Mouse (Mus musculus) c-Kit-positive CD71-negative TER-119-negative erythroid progenitor cells, embryonic 14.5 days (primary cell): ENCODE results near the gene Zbtb8b.
"Not testable (repeated sequence)": the region's sequence is repeated elsewhere in the genome, so short reads cannot be mapped to it uniquely, and the experiment has no call there.

Source experiments
- DNase-seq: peaks from one replicate; pipeline ENCODE4 v3.0.0-alpha.2; 2013; ENCODE audit warnings: low read depth

Gene Zbtb8b

DNA sequence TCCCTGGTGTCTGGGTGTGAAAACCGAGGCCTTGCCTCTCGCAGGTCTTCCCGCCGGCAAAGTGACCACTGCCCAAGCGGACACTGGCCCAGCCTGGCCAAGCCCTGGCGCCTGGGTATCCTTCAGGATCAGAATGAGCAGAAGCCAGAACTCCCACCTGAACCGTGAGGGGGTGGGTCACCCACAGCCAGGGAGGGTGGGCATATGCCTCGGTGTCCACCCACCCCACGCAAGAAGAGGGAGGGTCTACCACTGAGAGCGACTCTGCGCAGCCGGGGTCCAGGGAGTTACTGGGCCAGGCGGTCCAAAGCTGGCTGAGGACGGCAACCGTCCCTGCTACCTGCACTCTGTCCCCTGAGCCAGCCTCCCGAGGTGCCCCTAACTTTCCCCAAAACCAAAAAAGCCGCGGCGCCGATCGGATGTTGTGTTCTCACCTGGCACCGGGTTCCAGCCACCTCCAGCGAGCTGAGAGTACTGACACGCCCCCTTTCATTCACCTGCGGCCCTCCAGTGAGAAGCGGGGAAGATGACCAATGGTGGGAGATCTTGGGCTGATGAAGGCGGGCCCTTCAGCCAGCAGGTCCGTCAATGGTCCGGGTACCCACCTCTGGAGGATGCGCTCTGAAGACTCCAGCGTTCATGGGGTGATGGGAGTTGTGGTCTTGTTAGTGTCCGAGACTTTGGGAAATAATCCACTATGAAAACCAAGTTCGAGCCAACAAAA, at the start of gene Zbtb8b:
Gene Zbtb8b, minus strand, starts transcription at position 514 of the 724 bp plus-strand sequence.
- no peak for DNase-seq

DNA sequence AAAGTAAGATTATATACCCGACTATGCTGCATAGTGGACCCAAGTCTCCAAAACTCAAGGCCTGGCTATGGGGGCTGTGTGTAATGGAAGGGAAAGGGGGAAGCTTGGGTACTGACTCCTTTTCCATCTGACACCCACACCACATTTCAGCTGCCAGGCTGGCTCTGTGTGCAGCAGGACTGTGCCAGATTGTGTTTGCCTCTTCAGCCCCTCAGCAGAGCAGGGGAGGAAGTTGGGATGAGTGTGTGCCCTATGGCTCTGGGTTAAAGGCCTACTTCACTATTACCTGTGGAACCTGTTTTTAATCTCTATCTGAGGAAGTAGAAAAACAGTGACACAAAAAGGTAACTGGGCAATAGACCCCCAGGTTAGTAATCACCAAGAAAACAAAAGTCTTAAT, 40.4 kb upstream of the Zbtb8b start:
- no peak for DNase-seq

DNA sequence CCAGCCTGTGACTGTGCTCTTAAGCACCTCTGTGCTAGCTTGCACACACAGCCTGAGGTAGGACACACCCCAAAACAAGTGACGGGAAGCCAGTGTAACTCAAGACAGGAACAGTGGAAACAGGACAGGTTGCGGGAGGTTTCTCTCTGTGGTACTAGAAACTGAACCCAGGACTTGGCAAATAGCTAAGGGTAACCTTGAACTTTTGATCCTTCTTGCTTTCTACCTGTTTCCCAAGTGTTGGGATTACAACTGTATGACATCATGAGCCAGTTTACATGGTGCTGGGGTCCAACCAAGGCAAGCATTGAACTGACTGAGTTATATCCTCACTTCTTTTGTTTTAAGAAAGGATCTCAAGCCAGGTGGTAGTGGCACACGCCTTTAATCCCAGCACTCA, 39.2 kb upstream of the Zbtb8b start:
- DNase-seq = no peak

DNA sequence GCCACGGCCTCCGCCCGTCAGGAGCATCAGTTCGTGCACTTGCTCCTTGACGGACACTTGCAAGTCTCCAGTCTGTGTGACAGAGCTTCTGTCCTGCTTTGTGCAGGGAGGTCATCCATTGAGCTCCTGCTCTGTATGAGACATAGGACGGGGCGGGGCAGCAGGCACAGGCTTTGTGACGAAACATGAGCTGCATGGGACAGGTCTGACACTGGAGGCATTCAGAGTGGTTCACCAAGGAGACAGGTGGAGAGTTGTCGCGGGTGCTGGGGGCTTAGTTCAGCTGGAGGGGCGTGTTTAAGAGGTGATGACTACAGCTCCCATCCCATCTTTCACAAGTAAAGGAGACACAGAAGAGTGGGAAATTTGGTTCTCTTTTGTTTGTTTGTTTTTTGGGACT, 35.4 kb upstream of the Zbtb8b start:
- DNase-seq = no peak

DNA sequence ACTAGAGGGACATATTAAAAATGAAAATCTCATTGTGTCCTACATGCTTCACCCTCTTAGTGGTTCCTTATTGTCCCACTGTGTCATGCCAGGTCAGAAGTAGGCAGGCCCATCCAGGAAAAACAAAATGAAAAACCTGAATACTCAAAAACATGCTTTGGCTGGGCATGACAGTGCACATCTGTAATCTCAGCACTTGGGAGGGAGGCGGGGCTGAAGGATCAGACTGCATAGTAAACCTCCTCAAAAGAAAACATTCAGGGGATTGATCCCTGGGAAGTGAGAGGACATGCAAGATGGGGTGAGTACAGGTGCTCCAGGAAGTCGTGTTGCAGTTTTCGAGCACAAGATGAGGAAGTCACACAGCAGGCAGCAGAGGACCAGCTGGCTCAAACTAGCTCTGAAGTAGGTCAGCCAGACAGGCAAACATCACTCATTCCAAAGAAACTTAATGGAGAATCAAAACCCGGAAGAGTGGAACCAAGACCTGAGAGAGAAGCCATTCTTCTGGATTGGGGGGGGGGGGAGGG, 23.7 kb upstream of the Zbtb8b start:
- no peak for DNase-seq

DNA sequence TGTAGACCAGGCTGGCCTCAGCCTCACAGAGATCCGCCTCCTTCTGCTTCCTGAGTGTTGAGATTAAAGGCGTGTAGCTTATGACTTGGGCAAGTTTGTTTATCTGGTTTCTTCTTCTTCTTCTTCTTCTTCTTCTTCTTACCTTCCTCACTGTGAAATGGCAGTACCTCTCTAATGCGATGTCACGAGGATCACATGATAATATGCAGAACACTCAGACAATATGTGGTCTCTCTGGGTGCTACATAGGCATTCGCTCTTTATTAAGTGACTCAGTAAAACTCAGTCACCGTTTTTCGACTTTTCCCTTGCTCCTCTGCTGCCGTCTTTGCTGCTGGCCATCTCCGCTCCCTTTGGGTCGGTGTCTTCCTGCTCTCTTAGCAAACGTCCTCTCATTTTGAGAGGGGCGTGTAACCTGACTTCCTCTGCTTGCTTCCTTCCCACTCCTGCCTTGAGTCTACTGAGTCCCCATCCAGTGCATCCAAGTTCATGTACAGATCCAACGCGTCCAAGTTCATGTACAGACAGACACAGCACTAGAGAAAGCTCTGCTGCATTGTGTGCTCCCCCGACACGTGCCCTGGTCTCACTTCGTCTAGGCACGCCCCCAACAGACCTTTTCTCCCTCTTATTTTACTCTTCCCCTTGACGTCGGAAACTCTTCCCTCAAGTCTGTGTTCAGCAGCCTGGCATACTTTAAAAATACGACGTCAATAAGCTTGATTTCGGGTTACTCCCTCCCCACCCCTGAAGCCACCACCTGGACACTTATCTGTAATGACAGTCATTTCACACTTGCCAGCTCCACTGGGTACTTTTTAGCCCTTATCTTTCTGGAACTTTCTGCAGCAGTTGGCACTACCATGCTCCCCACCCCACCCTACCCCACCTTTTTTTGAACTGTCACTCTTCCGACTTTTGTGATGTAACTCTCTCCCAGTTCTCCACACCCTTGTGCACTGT, 22.7 kb upstream of the Zbtb8b start:
- DNase-seq = no peak

DNA sequence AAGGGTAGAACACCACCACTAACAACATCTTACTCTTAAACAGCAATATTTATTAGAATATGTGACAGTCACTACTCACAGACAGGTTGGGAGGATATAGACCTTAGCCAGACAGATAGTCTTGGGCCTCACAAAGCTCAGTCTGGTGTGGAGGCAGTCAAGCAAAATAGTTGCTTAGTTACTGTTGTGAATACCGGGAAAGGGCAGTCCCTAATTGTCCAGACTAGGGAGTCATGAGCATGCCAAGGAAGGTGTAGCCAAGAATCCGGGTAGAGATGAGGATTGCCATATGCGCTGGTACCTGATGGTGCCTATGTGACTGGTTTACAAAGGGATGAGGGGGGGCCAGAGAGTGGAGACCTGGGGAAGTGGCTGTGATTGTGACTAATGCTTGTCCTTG, 21.5 kb upstream of the Zbtb8b start:
- no peak for DNase-seq

DNA sequence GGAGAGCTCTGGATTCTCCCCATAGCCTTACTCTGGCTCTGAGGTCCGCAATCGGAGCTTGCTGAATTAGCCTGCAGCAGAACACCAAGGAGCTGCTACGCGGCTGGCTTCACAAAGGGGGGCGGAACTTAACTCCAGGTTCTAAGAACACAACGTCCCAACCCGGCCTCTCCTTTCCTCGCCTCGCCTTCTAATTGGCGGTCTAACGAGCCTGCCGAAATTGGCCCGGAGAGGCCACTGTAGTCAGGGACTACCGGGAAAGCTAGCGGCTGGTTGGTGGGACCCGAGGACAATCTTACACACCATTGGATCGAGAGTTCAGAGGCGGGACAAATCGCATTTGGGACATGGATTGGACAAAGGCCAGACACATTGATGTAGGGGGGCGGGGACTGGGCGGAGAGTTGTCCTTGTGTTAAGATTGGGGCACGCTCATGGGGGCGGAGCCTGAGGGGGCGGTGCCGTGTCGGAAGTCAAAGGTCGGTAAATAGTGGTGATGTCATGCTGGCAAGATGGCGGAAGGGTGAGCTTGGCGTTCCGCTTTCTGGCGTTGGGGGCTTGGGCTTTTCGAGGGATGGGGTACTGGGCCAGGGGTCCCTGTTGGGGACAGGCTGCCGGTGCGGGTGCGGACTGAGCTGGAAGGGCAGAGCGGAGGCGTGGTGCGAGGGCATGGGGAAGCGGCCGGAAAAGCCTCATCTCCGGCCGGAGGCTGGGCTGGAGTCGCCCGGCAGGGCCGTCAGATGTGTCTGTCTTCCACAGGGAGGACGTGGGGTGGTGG, 20.7 kb upstream of the Zbtb8b start, which contains the start of gene Bsdc1:
Gene Bsdc1, plus strand, starts transcription at position 399 of the 778 bp plus-strand sequence.
- peak; percentile 100 for DNase-seq

DNA sequence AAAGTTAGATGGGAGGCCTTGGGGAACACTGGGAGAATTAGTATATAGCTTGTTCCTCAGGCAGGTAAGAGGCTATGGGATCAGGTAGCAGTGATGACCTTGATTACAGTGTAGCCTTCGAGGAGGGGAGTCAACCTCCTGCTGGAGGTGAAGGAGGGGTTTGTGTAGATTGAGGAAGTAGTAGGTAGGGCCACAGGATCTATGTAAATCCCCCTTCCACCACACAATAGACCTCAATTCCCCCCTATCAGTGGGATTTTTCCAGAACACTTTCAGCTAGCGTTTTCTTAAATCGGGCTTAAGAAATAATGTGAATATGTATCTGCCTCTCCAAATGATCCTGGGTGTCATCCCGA, 20.2 kb upstream of the Zbtb8b start:
- DNase-seq = no peak

DNA sequence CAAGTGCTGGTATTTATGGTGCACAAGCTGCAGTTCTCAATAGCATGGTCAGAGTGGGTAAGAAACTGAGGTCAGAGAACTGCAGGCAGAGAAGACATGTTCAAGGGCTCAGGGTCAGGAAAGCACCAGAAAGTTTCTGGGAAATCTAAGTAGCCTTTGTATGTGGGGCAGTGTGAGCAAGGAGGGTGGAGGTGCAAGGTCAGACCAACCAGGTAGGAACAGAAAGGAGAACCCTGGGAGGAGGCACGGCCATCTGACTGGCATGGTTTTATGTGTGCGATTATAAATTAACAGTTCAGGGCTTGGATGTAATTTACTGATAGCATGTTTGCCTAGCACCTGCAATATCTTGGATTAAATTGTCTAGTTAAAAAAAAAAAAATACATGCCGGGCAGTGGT, 19.1 kb upstream of the Zbtb8b start:
- DNase-seq = no peak

DNA sequence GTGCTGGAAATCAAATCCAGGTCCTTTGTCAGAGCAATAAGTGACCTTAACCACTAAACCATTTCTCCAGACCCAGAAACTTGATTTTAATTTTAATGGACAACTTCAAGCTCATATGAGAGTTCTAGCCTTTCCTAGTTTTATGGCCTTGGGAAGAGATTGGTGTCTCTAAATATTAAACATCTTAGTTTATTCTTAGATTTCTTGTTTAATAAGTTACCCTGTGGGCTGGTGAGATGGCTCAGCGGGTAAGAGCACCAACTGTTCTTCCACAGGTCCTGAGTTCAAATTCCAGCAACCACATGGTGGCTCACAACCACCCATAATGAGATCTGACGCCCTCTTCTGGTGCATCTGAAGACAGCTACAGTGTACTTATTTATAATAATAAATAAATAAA, 16.7 kb upstream of the Zbtb8b start:
- not testable (repeated sequence) for DNase-seq

DNA sequence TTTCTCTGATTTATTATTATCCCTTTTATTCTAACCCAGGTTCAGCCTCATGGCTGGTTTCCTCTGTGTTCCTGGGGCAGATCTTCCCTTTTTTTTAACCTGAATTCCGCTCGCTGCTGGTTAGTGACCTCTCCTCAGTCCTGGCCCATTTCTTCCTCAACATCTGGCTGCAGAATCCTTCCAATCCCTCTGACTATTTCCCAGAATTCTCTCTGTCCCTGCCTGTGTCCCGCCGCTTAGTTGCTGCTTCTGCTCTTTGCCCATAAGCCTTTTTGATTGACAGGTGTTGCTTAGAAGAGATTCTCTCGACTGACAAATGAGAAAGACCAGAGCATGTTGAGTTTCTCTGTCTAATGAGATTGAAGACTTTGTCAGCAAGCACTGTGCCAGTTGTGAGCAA, 15.5 kb upstream of the Zbtb8b start:
- DNase-seq = no peak

DNA sequence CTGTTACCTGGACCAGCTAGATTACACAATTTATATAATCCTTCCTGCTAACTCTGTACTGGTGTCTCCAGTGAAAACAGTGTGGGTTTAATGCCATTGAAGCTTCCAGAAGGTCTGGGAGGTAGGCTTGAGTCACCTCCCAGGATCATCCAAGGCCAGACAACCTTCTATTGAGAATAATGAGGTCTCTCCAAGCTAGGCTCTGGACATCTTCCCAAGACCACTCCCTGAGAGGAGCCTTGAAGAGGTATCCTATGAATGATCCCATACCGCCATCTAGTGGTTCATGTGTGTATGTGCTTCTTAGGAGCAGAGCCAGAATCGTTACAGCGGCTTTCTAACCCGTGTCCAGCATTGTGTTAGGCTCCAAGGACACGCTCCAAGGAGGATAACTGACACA, 14.6 kb upstream of the Zbtb8b start:
- DNase-seq = peak; percentile 79

DNA sequence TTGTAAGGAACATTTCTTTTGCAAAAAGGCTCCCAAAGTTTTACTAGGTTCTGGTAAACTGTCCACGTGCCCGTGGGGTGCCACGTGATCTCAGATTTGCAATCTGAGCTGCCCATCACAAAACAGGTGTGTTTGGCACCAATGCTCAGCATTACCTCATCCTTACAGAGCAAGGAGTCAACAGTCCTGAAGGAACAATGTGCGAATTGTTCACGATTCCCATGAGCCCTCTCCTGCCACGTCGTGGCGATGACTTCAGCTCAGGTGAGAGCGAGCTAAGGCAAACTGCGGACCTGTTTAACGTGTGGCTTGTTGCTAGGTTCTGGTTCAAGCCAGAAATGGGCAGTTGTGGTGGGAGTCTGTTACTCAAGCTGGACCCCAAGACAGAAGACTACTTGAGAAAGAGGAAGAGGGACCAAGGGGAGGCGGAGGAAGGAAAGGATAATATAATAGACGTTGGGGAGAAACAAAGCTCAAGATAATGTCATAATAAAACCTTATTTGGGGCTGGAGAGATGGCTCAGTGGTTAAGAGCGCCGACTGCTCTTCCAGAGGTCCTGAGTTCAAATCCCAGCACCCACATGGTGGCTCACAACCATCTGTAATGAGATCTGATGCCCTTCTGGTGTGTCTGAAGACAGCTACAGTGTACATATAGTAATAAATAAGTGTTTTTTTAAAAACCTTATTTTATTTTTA, 11.0 kb upstream of the Zbtb8b start:
- DNase-seq = no peak

DNA sequence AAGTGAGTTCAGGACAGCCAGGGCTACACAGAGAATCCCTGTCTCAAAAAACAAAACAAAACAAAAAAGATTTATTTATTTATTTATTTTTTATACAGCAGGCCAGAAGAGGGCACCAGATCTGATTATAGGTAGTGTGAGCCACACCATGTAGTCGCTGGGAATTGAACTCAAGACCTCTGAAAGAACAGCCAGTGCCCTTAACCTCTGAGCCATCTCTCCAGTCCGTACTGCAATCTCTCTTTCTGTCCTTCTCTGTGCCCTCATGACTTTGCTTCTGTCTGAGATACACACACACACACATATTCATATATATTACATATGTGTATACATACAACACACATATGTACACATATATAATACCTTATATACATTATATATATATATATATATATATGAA, 10.2 kb upstream of the Zbtb8b start:
- DNase-seq = no peak

DNA sequence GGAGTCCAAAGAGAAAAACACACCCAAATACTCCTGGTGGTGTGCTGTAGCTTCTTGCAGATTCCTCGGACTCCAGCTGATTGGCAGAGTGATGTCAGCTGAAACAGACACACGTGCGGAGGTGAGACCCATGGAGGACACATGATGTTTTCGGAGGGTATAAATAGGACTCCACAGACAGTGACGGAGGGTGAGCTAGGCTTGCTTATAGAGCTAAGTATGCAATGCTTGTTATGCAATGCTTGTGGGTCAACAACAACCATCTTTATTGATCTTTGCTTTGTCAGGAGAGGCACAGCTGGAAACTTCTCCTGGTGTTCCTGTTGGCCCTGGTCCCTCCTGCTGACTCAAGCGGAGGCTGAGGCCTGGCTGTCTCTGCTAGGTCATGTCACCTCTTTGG, 8.1 kb upstream of the Zbtb8b start:
- DNase-seq = no peak

DNA sequence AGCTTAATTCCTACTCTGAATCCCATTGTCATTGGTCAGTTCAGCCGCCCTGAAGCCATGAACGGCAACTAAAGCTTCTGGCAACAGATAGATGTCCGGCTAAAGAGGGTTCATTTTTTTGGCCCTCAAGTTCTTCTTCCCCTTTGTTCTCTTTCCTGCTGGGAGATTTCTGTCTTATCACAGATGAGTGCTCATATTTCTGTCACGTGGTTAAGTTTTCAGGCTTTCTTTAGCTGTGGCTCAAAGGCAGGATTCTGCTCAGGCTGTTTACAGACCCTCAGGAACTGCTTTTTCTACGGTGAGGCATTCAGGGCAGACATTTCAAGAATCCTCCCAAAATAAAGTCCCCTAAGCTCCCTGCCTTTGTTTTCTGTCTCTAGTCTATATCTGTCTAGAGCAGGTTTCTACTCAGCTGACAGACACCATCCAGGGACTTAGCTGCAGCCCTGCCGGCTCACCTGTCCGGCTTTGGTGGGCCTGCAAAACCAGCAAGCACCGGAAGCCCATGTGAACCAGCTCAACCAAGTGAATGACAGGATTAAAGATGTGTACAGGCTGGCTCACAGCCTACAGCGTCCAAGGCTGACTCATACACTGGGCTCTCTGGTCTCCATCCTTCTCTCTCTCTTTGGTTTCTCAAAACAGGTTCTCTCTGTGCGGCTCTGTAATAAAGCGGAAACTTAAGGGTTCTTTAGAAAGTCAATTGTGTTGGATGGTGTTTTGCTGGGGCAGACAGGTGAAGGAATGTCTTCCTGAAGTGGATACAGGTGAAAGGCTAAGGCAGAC, 7.3 kb upstream of the Zbtb8b start:
- no peak for DNase-seq

DNA sequence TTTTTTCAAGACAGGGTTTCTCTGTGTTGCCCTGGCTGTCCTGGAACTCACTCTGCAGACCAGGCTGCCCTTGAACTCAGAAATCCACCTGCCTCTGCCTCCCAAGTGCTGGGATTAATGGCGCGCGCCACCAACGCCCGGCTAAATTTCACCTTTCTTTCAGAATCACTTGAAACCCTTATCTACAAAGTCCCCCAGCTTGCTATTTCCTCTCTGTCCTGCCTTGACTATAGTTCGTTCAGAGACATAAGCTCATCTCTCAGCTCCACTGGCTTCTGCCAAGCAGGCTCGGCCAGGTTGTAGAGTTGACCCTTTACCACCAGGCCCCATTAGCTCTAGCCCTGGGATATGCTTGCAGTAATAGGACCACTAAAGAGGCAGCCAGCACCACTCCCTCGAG, 6.7 kb upstream of the Zbtb8b start:
- DNase-seq = no peak

DNA sequence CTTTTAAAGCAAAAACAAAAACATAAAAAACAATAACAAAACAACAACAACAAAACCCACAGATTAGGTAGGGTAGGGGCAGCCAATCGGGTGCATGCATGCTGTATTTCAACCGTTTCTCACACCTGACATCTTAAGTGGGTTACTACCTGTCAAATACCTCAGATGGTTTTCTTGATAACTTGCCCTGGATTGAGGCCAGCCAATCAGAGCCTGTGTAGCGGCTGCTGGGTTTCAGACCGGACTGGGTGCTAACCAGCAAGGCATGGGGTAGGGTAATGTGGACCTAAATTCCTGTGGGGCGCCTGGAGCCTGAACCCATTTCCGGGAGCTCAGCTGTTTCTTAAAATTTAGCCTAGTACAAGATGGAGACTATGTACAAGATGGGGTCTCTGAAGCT, 492 bp upstream of the Zbtb8b start:
- no peak for DNase-seq

DNA sequence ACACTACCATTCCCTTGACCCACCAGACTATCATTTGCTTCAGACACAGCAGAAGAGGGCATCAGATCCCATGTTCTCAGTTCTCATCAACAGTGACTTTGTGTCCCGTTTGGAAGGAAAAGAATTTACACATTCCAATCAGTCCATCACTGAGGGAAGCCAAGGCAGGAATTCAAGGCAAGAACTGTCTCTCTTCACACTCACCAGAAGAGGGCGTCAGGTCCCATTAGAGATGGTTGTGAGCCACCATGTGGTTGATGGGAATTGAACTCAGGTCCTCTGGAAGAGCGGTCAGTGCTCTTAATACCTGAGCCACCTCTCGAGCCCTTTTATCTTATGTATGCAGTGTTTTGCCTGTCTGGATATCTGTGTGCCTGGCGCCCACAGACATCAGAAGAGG, 22.3 kb downstream of the Zbtb8b start:
- DNase-seq = no peak

DNA sequence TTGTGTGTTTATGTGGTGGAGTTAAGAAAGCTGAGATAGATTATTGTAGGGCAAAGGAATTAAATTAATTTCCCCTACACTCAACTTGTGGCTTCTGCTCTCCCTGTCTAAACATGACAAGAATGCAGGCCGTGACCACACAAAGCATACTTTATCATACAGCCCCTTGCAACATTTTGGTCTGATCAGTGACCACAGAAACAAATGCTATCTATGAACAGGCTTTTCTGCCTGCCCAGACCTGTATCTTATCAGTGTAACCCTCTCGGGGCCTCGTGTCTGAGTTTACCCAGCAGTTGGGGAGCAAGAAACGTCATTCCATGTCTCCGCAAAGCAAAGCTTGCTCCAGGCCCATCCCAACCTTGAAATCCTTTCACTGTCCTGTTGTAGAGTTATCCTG, 24.2 kb downstream of the Zbtb8b start:
- no peak for DNase-seq
